19 mouse cellular contexts compared by ENCODE assay signal in the genomic region with DNA sequence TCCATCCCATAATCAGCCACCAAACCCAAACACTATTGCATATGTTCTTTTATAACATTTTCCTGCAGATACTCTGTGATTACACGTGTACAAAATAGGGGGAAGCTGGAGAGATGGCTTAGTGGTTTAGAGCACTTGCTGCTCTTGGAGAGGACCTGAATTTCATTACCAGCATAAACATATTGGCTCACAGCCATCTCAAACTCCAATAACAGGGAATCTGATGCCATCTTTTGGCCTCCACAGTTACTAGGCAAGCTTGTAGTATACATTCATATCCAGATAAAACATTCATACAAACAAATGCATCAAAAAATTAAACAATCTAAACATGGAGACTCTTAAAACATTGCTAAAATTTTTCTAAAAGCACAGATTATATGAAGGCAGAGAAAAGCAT.
"Had no signal": no experiment of that assay in that cellular context is flagged by ENCODE, and none has a peak within 500 bp of the region (broad histone marks: within the 10 kb centered on the region; RNA-seq: fewer than 3 reads in every experiment).

No protein-coding gene starts in this region.

- H3K9ac ChIP-seq: kidney, embryonic 15.5 days; liver, embryonic 13.5 days; midbrain, embryonic 12.5 days; neural tube, embryonic 12.5 days; neural tube, embryonic 15.5 days had no signal

- H3K9me3 ChIP-seq: kidney, embryonic 15.5 days; liver, embryonic 13.5 days; midbrain, embryonic 12.5 days; neural tube, embryonic 12.5 days; neural tube, embryonic 15.5 days had no signal

- H3K27me3 ChIP-seq: kidney, embryonic 15.5 days; liver, embryonic 13.5 days; midbrain, embryonic 12.5 days; neural tube, embryonic 12.5 days; neural tube, embryonic 15.5 days had no signal

- H3K4me1 ChIP-seq: kidney, embryonic 15.5 days; liver, embryonic 13.5 days; midbrain, embryonic 12.5 days; neural tube, embryonic 12.5 days; neural tube, embryonic 15.5 days had no signal

- H3K27ac ChIP-seq: kidney, embryonic 15.5 days; left cerebral cortex, adult 2 months; liver, embryonic 13.5 days; midbrain, embryonic 12.5 days; neural tube, embryonic 12.5 days; neural tube, embryonic 15.5 days; stomach, postnatal 0 days had no signal

- H3K4me2 ChIP-seq: kidney, embryonic 15.5 days; liver, embryonic 13.5 days; midbrain, embryonic 12.5 days; neural tube, embryonic 12.5 days; neural tube, embryonic 15.5 days had no signal

- DNase-seq: kidney, postnatal 10 days; kidney, postnatal 36 days; layer of hippocampus, postnatal 36 days; liver, embryonic 13.5 days; lung, adult 2 months; lung, postnatal 14 days; lung, postnatal 4 days; right cerebral cortex, adult 18-20 months; right cerebral cortex, postnatal 14 days; right cerebral cortex, postnatal 4 days; thymus, adult 2 months; thymus, postnatal 14 days; thymus, postnatal 4 days had no signal

- H3K36me3 ChIP-seq: kidney, embryonic 15.5 days; liver, embryonic 13.5 days; midbrain, embryonic 12.5 days; neural tube, embryonic 12.5 days; neural tube, embryonic 15.5 days had no signal

- H3K4me3 ChIP-seq: kidney, embryonic 15.5 days; left cerebral cortex, adult 2 months; liver, embryonic 13.5 days; midbrain, embryonic 12.5 days; neural tube, embryonic 12.5 days; neural tube, embryonic 15.5 days had no signal
